In genomic region chr4:7960335-7960734, GRCm38 (mm10) we compare ENCODE assay signal across 20 mouse cellular contexts.
DNase-seq lines count a peak whose midpoint lies in the region; ATAC-seq and TF ChIP-seq lines count a peak whose summit lies in the region.
"Had no signal": no experiment of that assay in that cellular context is flagged by ENCODE, and none has a peak within 500 bp of the region (broad histone marks: within the 10 kb centered on the region; RNA-seq: fewer than 3 reads in every experiment).

No protein-coding gene starts in this region.

- H3K4me1 ChIP-seq in forebrain, embryonic 13.5 days, result no peaks in the 10 kb centered on the region
- no peaks in the 10 kb centered on the region for H3K4me1 ChIP-seq in forebrain, embryonic 11.5 days (replicated peaks; ENCODE audit: control insufficient read depth, insufficient read depth, low read length)
- H3K4me1 ChIP-seq in forebrain, embryonic 16.5 days (replicated peaks; ENCODE audit: control insufficient read depth, insufficient read depth, low read length), result no peaks in the 10 kb centered on the region
- H3K4me1 ChIP-seq in forebrain, postnatal 0 days (ENCODE audit: insufficient read depth), result no peaks in the 10 kb centered on the region
- H3K4me1 ChIP-seq: embryonic facial prominence, embryonic 12.5 days; forebrain, embryonic 15.5 days had no signal

- no peak overlapping the region for H3K27ac ChIP-seq in forebrain, embryonic 13.5 days
- no peak overlapping the region for H3K27ac ChIP-seq in forebrain, embryonic 11.5 days (ENCODE audit: low read depth, low read length)
- H3K27ac ChIP-seq in forebrain, embryonic 16.5 days (ENCODE audit: low read length), result no peak overlapping the region
- no peak overlapping the region for H3K27ac ChIP-seq in forebrain, postnatal 0 days (ENCODE audit: low read depth, low read length)
- H3K27ac ChIP-seq: embryonic facial prominence, embryonic 10.5 days; embryonic facial prominence, embryonic 12.5 days; forebrain, embryonic 15.5 days had no signal

- WGBS in forebrain, embryonic 13.5 days, result 66% methylated on average over 2 of the region's 2 CpGs
- WGBS in forebrain, embryonic 11.5 days, result 89% methylated on average over 2 of the region's 2 CpGs
- WGBS in forebrain, embryonic 16.5 days, result 26% methylated on average over 2 of the region's 2 CpGs
- 31% methylated on average over 2 of the region's 2 CpGs for WGBS in forebrain, postnatal 0 days

- peak; percentile 59; the same call in 1 of the 2 replicates for ATAC-seq in forebrain, embryonic 13.5 days
- no peak for ATAC-seq in forebrain, embryonic 11.5 days (replicated peaks; ENCODE audit: low FRiP score)
- ATAC-seq in forebrain, embryonic 16.5 days, result peak; percentile 56; the same call in 1 of the 2 replicates
- ATAC-seq in forebrain, postnatal 0 days, result no peak
- ATAC-seq: CD4-positive, CD25-positive, alpha-beta regulatory T cell, adult 4 months; forebrain, embryonic 15.5 days; Patski had no signal

- no peaks in the 10 kb centered on the region for H3K27me3 ChIP-seq in forebrain, embryonic 13.5 days
- no peaks in the 10 kb centered on the region for H3K27me3 ChIP-seq in forebrain, embryonic 11.5 days (ENCODE audit: control insufficient read depth, insufficient read depth, low read length)
- H3K27me3 ChIP-seq in forebrain, embryonic 16.5 days (replicated peaks; ENCODE audit: control insufficient read depth, insufficient read depth, low read length), result peaks cover 2% of the 10 kb centered on the region; the same call in 1 of the 2 replicates
- H3K27me3 ChIP-seq in forebrain, postnatal 0 days (ENCODE audit: insufficient read depth, low read length), result no peaks in the 10 kb centered on the region
- H3K27me3 ChIP-seq: CH12.LX; embryonic facial prominence, embryonic 12.5 days; forebrain, embryonic 15.5 days; Patski had no signal

- H3K4me2 ChIP-seq in forebrain, embryonic 13.5 days, result no peak overlapping the region
- no peak overlapping the region for H3K4me2 ChIP-seq in forebrain, embryonic 11.5 days (ENCODE audit: low read depth, low read length, severe bottlenecking)
- H3K4me2 ChIP-seq in forebrain, embryonic 16.5 days (ENCODE audit: low read length), result no peak overlapping the region
- no peak overlapping the region for H3K4me2 ChIP-seq in forebrain, postnatal 0 days (ENCODE audit: low read depth)
- H3K4me2 ChIP-seq: embryonic facial prominence, embryonic 12.5 days; forebrain, embryonic 15.5 days had no signal

- no peaks in the 10 kb centered on the region for H3K9me3 ChIP-seq in forebrain, embryonic 13.5 days (replicated peaks)
- no peaks in the 10 kb centered on the region for H3K9me3 ChIP-seq in forebrain, embryonic 11.5 days (ENCODE audit: control insufficient read depth, low read length)
- no peaks in the 10 kb centered on the region for H3K9me3 ChIP-seq in forebrain, embryonic 16.5 days (ENCODE audit: control insufficient read depth, low read length)
- no peaks in the 10 kb centered on the region for H3K9me3 ChIP-seq in forebrain, postnatal 0 days (ENCODE audit: low read length)
- H3K9me3 ChIP-seq: embryonic facial prominence, embryonic 10.5 days; embryonic facial prominence, embryonic 12.5 days; forebrain, embryonic 15.5 days; G1E had no signal

- no peaks in the 10 kb centered on the region for H3K36me3 ChIP-seq in forebrain, embryonic 13.5 days (ENCODE audit: poor library complexity, severe bottlenecking)
- no peaks in the 10 kb centered on the region for H3K36me3 ChIP-seq in forebrain, embryonic 11.5 days (ENCODE audit: control insufficient read depth, insufficient read depth, low read length)
- H3K36me3 ChIP-seq in forebrain, embryonic 16.5 days (ENCODE audit: control insufficient read depth, insufficient read depth), result no peaks in the 10 kb centered on the region
- no peaks in the 10 kb centered on the region for H3K36me3 ChIP-seq in forebrain, postnatal 0 days (ENCODE audit: insufficient read depth)
- H3K36me3 ChIP-seq: embryonic facial prominence, embryonic 10.5 days; embryonic facial prominence, embryonic 12.5 days; forebrain, embryonic 15.5 days; G1E had no signal

- no peak overlapping the region for H3K9ac ChIP-seq in forebrain, embryonic 13.5 days
- H3K9ac ChIP-seq in forebrain, embryonic 11.5 days (ENCODE audit: low read length), result no peak overlapping the region
- no peak overlapping the region for H3K9ac ChIP-seq in forebrain, embryonic 16.5 days (replicated peaks; ENCODE audit: low read depth, low read length)
- no peak overlapping the region for H3K9ac ChIP-seq in forebrain, postnatal 0 days
- H3K9ac ChIP-seq: embryonic facial prominence, embryonic 12.5 days; forebrain, embryonic 15.5 days had no signal

- H3K4me3 ChIP-seq in forebrain, embryonic 13.5 days, result no peak overlapping the region
- no peak overlapping the region for H3K4me3 ChIP-seq in forebrain, embryonic 11.5 days (ENCODE audit: low read depth, low read length)
- H3K4me3 ChIP-seq in forebrain, embryonic 16.5 days (replicated peaks; ENCODE audit: low read length), result no peak overlapping the region
- H3K4me3 ChIP-seq in forebrain, postnatal 0 days (ENCODE audit: low read depth, low read length), result no peak overlapping the region
- H3K4me3 ChIP-seq: embryonic facial prominence, embryonic 10.5 days; embryonic facial prominence, embryonic 12.5 days; forebrain, embryonic 15.5 days had no signal

- no peak for DNase-seq in forebrain, embryonic 11.5 days (ENCODE audit: low spot score)
- DNase-seq in forebrain, postnatal 0 days, result no peak
- no peak for DNase-seq in spleen, postnatal 10 days (ENCODE audit: low spot score in 2 of 2)
- DNase-seq: adrenal gland, postnatal 10 days; adrenal gland, postnatal 25 days; B cell, adult 2 months; cerebellum, adult 11-12 months; cerebellum, adult 2 months; cerebellum, adult 9-10 months; cerebellum, postnatal 10 days; cerebellum, postnatal 25 days had no signal

- TF ChIP-seq CTCF in forebrain, postnatal 0 days (IDR thresholded peaks at IDR 0.05; ENCODE audit: low read depth), result no peak

Comparison
In these comparisons a context has a peak if more than half of its experiments do, and no peak if none do; other contexts are left out.
1. ATAC-seq: peak in forebrain, embryonic 13.5 days (single experiment) and forebrain, embryonic 16.5 days (single experiment); none in forebrain, embryonic 11.5 days (single experiment) and forebrain, postnatal 0 days (single experiment).